Mouse (Mus musculus) liver, embryonic 14.5 days (tissue): ENCODE measurements at regions not wholly inside any gene's neighbourhood (a gene's known extent, or its start where the extent isn't known, plus 50 kb on each side); places are given as distances from the start of the nearest gene placed in this dataset.

Experiments
- CTCF ChIP-seq: IDR thresholded peaks from 2 replicates; pipeline ENCODE4 v1.5.1; 2016; ENCODE audit warnings: antibody characterized with exemption, low read depth, control low read depth
- EP300 ChIP-seq: IDR thresholded peaks from 2 replicates; pipeline ENCODE4 v1.6.1; 2016; ENCODE audit warnings: antibody characterized with exemption, low read depth

- TF ChIP-seq CTCF (no peak), EP300 (no peak)
Observed at GRCm38 (mm10) chr17:45953523-45953922, 78.6 kb downstream of the Vegfa start.
